Mouse (Mus musculus) hindbrain, embryonic 11.5 days (tissue): ENCODE results near the gene Esam. TPM values are rescaled to one million over a fixed set of nuclear protein-coding genes. Genes with fewer than 3 reads are reported as not detected.

Experiments
- ATAC-seq: fragments of 200-750 bp; cut with Nextera tagmentation; 2 replicates; pipeline ENCODE4 v1.8.0; 2017; ENCODE audit warnings: mild to moderate bottlenecking, moderate TSS enrichment, moderate library complexity; ENCODE audit not compliant: low FRiP score
- DNase-seq: peaks from one replicate; pipeline ENCODE4 v3.0.0-alpha.2; 2015; ENCODE audit warnings: low spot score
- H3K27ac ChIP-seq: fragments of 300-500 bp; sonication (generic); 2 replicates; pipeline ENCODE4 v1.5.1; 2014; ENCODE audit warnings: mild to moderate bottlenecking, low read depth, low read length
- H3K27me3 ChIP-seq: fragments of 300-500 bp; sonication (generic); 2 replicates; pipeline ENCODE4 v1.6.1; 2014; ENCODE audit warnings: mild to moderate bottlenecking, low read length, moderate library complexity, mixed read lengths; ENCODE audit not compliant: control insufficient read depth, insufficient read depth
- H3K36me3 ChIP-seq: fragments of 300-500 bp; sonication (generic); 2 replicates; pipeline ENCODE4 v1.6.1; 2014; ENCODE audit warnings: mild to moderate bottlenecking, low read length, moderate library complexity, mixed read lengths; ENCODE audit not compliant: control insufficient read depth, insufficient read depth
- H3K4me1 ChIP-seq: fragments of 300-500 bp; sonication (generic); replicated peaks from 2 replicates; pipeline ENCODE4 v1.6.1; 2014; ENCODE audit warnings: low read length, mixed read lengths; ENCODE audit not compliant: control insufficient read depth, insufficient read depth
- H3K4me2 ChIP-seq: fragments of 300-500 bp; sonication (generic); replicated peaks from 2 replicates; pipeline ENCODE4 v1.6.1; 2014; ENCODE audit warnings: mild to moderate bottlenecking, low read depth, low read length
- H3K4me3 ChIP-seq: fragments of 300-500 bp; sonication (generic); 2 replicates; pipeline ENCODE4 v1.5.1; 2014; ENCODE audit warnings: low read depth, low read length
- H3K9ac ChIP-seq: fragments of 300-500 bp; sonication (generic); 2 replicates; pipeline ENCODE4 v1.6.1; 2014; ENCODE audit warnings: low read depth, low read length
- H3K9me3 ChIP-seq: fragments of 300-500 bp; sonication (generic); 2 replicates; pipeline ENCODE4 v1.6.1; 2016; ENCODE audit warnings: low read length; ENCODE audit not compliant: control insufficient read depth
- WGBS: fragments of 180-500 bp; shearing (Covaris S2); extraction: QIAGEN DNeasy Blood & Tissue Kit; methylation state at CpG from one replicate; pipeline ENCODE4 v1.1.7; 2014; 5-methylcytosine and 5-hydroxymethylcytosine counted together
- polyA plus RNA-seq: library from polyadenylated mRNA; unstranded; fragments of >200 nt; fragmentation: Nextera tagmentation; extraction: Ambion mirVana; gene quantifications from 2 replicates; pipeline ENCODE4 v1.2.1, GENCODE M21; 2014

The Esam gene
- polyA plus RNA-seq, 1 experiment from 2014 or later, result 29.1 TPM

GRCm38 (mm10) chr9:37545847-37546452 lies 18.1 kb downstream of the Esam start:
- no peak overlapping the region for H3K27ac ChIP-seq
- H3K4me3 ChIP-seq, result no peak overlapping the region; the same call in 1 of the 2 replicates
- no peak overlapping the region for H3K9ac ChIP-seq
- 0 out of 2 replicates have a peak, but pooled peaks cover 4% of the 10 kb centered on the region for H3K4me1 ChIP-seq
- H3K36me3 ChIP-seq, result no peaks in the 10 kb centered on the region
- no peak for ATAC-seq
- no peaks in the 10 kb centered on the region for H3K9me3 ChIP-seq
- WGBS, result 6% methylated on average over 27 of the region's 27 CpGs
- no peak overlapping the region for H3K4me2 ChIP-seq
- DNase-seq, result no peak
- peaks cover 44% of the 10 kb centered on the region for H3K27me3 ChIP-seq

GRCm38 (mm10) chr9:37546889-37547288 lies 19.0 kb downstream of the Esam start:
- Histone ChIP-seq H3K4me2 (no peak overlapping the region), H3K27ac (no peak overlapping the region), H3K9me3 (no peaks in the 10 kb centered on the region), H3K36me3 (no peaks in the 10 kb centered on the region), H3K27me3 (peaks cover 48% of the 10 kb centered on the region), H3K4me3 (no peak overlapping the region), H3K9ac (no peak overlapping the region), H3K4me1 (peaks cover 4% of the 10 kb centered on the region; the same call in 1 of the 2 replicates)
- ATAC-seq (no peak), DNase-seq (no peak)
- 76% methylated on average over 1 of the region's 1 CpGs for WGBS

- H3K36me3 ChIP-seq, result no peaks in the 10 kb centered on the region
- H3K4me2 ChIP-seq, result no peak overlapping the region
- DNase-seq (no peak), ATAC-seq (no peak)
- no peak overlapping the region for H3K27ac ChIP-seq
- peaks cover 53% of the 10 kb centered on the region for H3K27me3 ChIP-seq
- WGBS, result 57% methylated on average over 1 of the region's 1 CpGs
- no peak overlapping the region for H3K4me3 ChIP-seq
- no peaks in the 10 kb centered on the region for H3K9me3 ChIP-seq
- peaks cover 6% of the 10 kb centered on the region for H3K4me1 ChIP-seq
- H3K9ac ChIP-seq, result no peak overlapping the region
These were observed 22.6 kb downstream of the Esam start for GRCm38 (mm10) chr9:37550435-37550834.

GRCm38 (mm10) chr9:37551751-37552531 lies 24.1 kb downstream of the Esam start:
- DNase-seq (peak; percentile 41), ATAC-seq (no peak; the same call in 1 of the 2 replicates)
- Histone ChIP-seq H3K4me2 (peak overlapping the region; percentile 84), H3K9ac (peak overlapping the region; percentile 42), H3K27ac (no peak overlapping the region), H3K4me3 (peak overlapping the region; percentile 37), H3K36me3 (no peaks in the 10 kb centered on the region), H3K9me3 (no peaks in the 10 kb centered on the region), H3K4me1 (peaks cover 4% of the 10 kb centered on the region), H3K27me3 (peaks cover 41% of the 10 kb centered on the region)
- 3% methylated on average over 23 of the region's 23 CpGs for WGBS

DNA sequence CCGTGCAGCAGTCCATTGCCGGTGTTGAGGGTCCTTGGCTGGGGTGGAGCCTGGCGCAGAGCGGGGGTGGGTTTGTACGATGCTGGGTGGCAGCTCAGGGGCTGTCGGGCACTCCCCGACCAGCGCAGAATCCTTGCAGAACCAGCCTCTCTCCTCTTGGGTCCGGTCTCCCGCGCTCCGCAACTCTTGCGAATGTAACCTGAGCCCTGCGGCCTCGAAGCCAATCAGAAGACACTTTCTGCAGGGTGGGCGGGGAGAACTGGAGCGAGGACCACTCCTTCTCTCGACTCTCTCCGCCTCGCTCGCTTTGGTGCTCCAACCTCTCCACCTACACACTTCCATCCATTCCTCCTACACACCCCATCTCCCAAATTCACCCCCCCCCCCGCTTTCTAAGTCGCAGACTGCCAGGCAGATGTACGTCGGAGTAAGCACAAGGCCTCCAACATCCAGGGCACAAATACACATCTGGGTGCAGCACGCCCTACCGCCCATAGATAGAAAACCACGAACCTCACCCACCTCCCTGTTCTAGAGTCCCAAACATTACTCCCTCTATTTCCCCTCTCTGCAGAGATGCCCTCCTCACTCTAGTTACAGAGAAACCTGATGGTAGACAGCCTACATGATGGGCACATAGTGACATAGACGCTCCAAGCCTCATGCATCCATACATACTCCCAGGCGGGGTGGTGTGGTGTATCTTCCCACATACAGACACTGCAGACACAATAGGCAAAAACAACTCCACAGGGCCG lies 24.8 kb downstream of the Esam start, which contains the start of gene Nrgn:
Gene Nrgn (minus strand): TSS at position 369 of the 758 bp plus-strand sequence.
- peaks cover 4% of the 10 kb centered on the region for H3K4me1 ChIP-seq
- peak within 1 kb of the TSS; percentile 84 for H3K4me2 ChIP-seq
- H3K9me3 ChIP-seq, result no peaks in the 10 kb centered on the region
- peak within 1 kb of the TSS; percentile 37 for H3K4me3 ChIP-seq
- H3K36me3 ChIP-seq, result no peaks in the 10 kb centered on the region
- peak within 1 kb of the TSS; percentile 42 for H3K9ac ChIP-seq
- WGBS, result 5% methylated on average over 31 of the region's 31 CpGs
- ATAC-seq, result peak; percentile 91
- peaks cover 36% of the 10 kb centered on the region for H3K27me3 ChIP-seq
- H3K27ac ChIP-seq, result no peak within 1 kb of the TSS
- DNase-seq, result peak; percentile 83

GRCm38 (mm10) chr9:37554279-37554678 lies 26.4 kb downstream of the Esam start:
- Histone ChIP-seq H3K27ac (no peak overlapping the region), H3K36me3 (no peaks in the 10 kb centered on the region), H3K27me3 (peaks cover 33% of the 10 kb centered on the region), H3K4me3 (no peak overlapping the region), H3K9me3 (no peaks in the 10 kb centered on the region), H3K4me2 (no peak overlapping the region), H3K9ac (no peak overlapping the region), H3K4me1 (peaks cover 4% of the 10 kb centered on the region)
- DNase-seq, result no peak
- 73% methylated on average over 1 of the region's 1 CpGs for WGBS
- no peak for ATAC-seq

- DNase-seq, result no peak
- no peaks in the 10 kb centered on the region for H3K36me3 ChIP-seq
- 33% methylated on average over 7 of the region's 7 CpGs for WGBS
- no peaks in the 10 kb centered on the region for H3K9me3 ChIP-seq
- H3K4me2 ChIP-seq, result no peak within 1 kb of the TSS
- ATAC-seq, result no peak
- peaks cover 28% of the 10 kb centered on the region for H3K27me3 ChIP-seq
- H3K4me1 ChIP-seq, result peaks cover 4% of the 10 kb centered on the region
- H3K27ac ChIP-seq, result no peak within 1 kb of the TSS
- no peak within 1 kb of the TSS for H3K4me3 ChIP-seq
- H3K9ac ChIP-seq, result no peak within 1 kb of the TSS
These were observed 27.2 kb downstream of the Esam start, which contains the start of gene Siae for GRCm38 (mm10) chr9:37554838-37555748. TSS of gene Siae (plus strand) at chr9:37555698.

DNA sequence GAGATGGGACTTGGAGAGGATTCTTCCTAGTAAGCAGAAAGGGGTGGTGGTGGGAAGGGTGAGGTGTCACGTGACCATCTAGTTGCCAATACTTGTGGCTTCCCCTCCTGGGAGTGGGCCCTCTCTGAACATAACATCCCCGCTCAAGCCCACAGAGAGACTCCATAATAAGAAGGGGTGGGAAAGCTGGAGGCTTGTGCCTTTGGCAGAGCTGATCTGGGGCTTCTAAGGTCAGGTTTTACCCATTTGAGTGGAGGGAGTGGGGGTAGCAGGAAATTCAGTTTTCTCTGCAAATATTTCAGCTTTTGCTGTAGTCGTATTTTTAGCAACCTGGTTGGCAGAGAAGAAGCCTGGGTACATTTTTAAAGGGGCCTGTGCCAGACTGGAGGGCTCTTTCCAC lies 28.5 kb downstream of the Esam start:
- 77% methylated on average over 3 of the region's 3 CpGs for WGBS
- Histone ChIP-seq H3K4me1 (peaks cover 4% of the 10 kb centered on the region), H3K4me3 (no peak overlapping the region)

More for the DNA sequence above, 28.5 kb downstream of the Esam start:
- Histone ChIP-seq H3K9ac (no peak overlapping the region), H3K27ac (no peak overlapping the region), H3K4me2 (no peak overlapping the region), H3K9me3 (no peaks in the 10 kb centered on the region), H3K27me3 (peaks cover 23% of the 10 kb centered on the region), H3K36me3 (no peaks in the 10 kb centered on the region)
- no peak for DNase-seq
- no peak for ATAC-seq
